Mouse (Mus musculus): ENCODE results near the gene Slamf7. TPM values are rescaled to one million over a fixed set of nuclear protein-coding genes. Genes with fewer than 3 reads are reported as not detected.

Slamf7 gene
- polyA plus RNA-seq, 1 experiment from 2014 or later: 5.7 TPM

GRCm38 (mm10) chr1:171606656-171607055, 46.2 kb downstream of the Slamf7 start:
- ATAC-seq (no peak), DNase-seq (no peak)
- H3K36me3 ChIP-seq (replicated peaks; ENCODE audit: insufficient read depth, low read length): no peaks in the 10 kb centered on the region
- no peak overlapping the region for H3K9ac ChIP-seq (replicated peaks)
- H3K4me1 ChIP-seq (ENCODE audit: insufficient read depth): no peaks in the 10 kb centered on the region
- no peak overlapping the region for H3K27ac ChIP-seq (ENCODE audit: low read depth)
- no peaks in the 10 kb centered on the region for H3K9me3 ChIP-seq (ENCODE audit: low read length)
- H3K27me3 ChIP-seq (ENCODE audit: insufficient read depth, low read length): no peaks in the 10 kb centered on the region
- peak overlapping the region; percentile 57 for H3K4me2 ChIP-seq (ENCODE audit: low read depth, low read length)
- WGBS (ENCODE audit: insufficient replicate concordance): 48% methylated on average over 3 of the region's 3 CpGs
- no peak for TF ChIP-seq CTCF (IDR thresholded peaks at IDR 0.05; ENCODE audit: low read depth)
- TF ChIP-seq EP300 (IDR thresholded peaks at IDR 0.05; ENCODE audit: low read depth): no peak
- H3K4me3 ChIP-seq (ENCODE audit: low read depth, low read length): peak overlapping the region; percentile 31

GRCm38 (mm10) chr1:171604686-171605085, 48.1 kb downstream of the Slamf7 start:
- H3K4me2 ChIP-seq (ENCODE audit: low read depth, low read length): no peak overlapping the region
- TF ChIP-seq EP300 (IDR thresholded peaks at IDR 0.05; ENCODE audit: low read depth): no peak
- no peak for TF ChIP-seq CTCF (IDR thresholded peaks at IDR 0.05; ENCODE audit: low read depth)
- no peaks in the 10 kb centered on the region for H3K27me3 ChIP-seq (ENCODE audit: insufficient read depth, low read length)
- 75% methylated on average over 3 of the region's 3 CpGs for WGBS (ENCODE audit: insufficient replicate concordance)
- no peaks in the 10 kb centered on the region for H3K36me3 ChIP-seq (replicated peaks; ENCODE audit: insufficient read depth, low read length)
- DNase-seq (no peak), ATAC-seq (no peak)
- no peak overlapping the region for H3K27ac ChIP-seq (ENCODE audit: low read depth)
- H3K4me1 ChIP-seq (ENCODE audit: insufficient read depth): no peaks in the 10 kb centered on the region
- no peak overlapping the region for H3K4me3 ChIP-seq (ENCODE audit: low read depth, low read length)
- H3K9ac ChIP-seq (replicated peaks): no peak overlapping the region
- H3K9me3 ChIP-seq (ENCODE audit: low read length): no peaks in the 10 kb centered on the region

GRCm38 (mm10) chr1:171584584-171584983, 68.3 kb downstream of the Slamf7 start:
- peak; percentile 70 for ATAC-seq
- H3K9ac ChIP-seq (replicated peaks): no peak overlapping the region
- DNase-seq: no peak

More at GRCm38 (mm10) chr1:171584584-171584983, 68.3 kb downstream of the Slamf7 start:
- H3K4me2 ChIP-seq (ENCODE audit: low read depth, low read length): no peak overlapping the region
- H3K9me3 ChIP-seq (ENCODE audit: low read length): no peaks in the 10 kb centered on the region
- H3K27ac ChIP-seq (ENCODE audit: low read depth): no peak overlapping the region
- no peaks in the 10 kb centered on the region for H3K36me3 ChIP-seq (replicated peaks; ENCODE audit: insufficient read depth, low read length)
- no peaks in the 10 kb centered on the region for H3K27me3 ChIP-seq (ENCODE audit: insufficient read depth, low read length)
- no peak overlapping the region for H3K4me3 ChIP-seq (ENCODE audit: low read depth, low read length)
- TF ChIP-seq CTCF (IDR thresholded peaks at IDR 0.05; ENCODE audit: low read depth): no peak
- TF ChIP-seq EP300 (IDR thresholded peaks at IDR 0.05; ENCODE audit: low read depth): peak; percentile 63; the same call in 1 of the 2 replicates
- 50% methylated on average over 2 of the region's 2 CpGs for WGBS (ENCODE audit: insufficient replicate concordance)
- H3K4me1 ChIP-seq (ENCODE audit: insufficient read depth): no peaks in the 10 kb centered on the region

Small RNA genes lying within 50 kb of the gene (microRNA-seq; reads per million reads assigned to microRNA genes)
- gene Mir7683: not detected

Other genes starting within 250 kb of the Slamf7 start
- gene Usf1, start 241.7 kb downstream of the Slamf7 start, polyA plus RNA-seq (2015; fragmentation: Nextera tagmentation; extraction: Ambion mirVana): 22.6 and 25.4 TPM in 2 replicates
- gene Tstd1, start 234.2 kb downstream of the Slamf7 start, polyA plus RNA-seq (2015; fragmentation: Nextera tagmentation; extraction: Ambion mirVana): 36.5 and 37.8 TPM in 2 replicates
- gene F11r, start 215.5 kb downstream of the Slamf7 start, polyA plus RNA-seq (2015; fragmentation: Nextera tagmentation; extraction: Ambion mirVana): 57.9 and 61.7 TPM in 2 replicates
- 8.4 and 8.9 TPM in 2 replicates for gene Alyref2, start 149.6 kb downstream of the Slamf7 start, polyA plus RNA-seq (2015; fragmentation: Nextera tagmentation; extraction: Ambion mirVana)
- not detected in 2 replicates for gene Itln1, start 117.7 kb downstream of the Slamf7 start, polyA plus RNA-seq (2015; fragmentation: Nextera tagmentation; extraction: Ambion mirVana)
- 0.85 and 1.1 TPM in 2 replicates for gene Cd244a, start 93.8 kb downstream of the Slamf7 start, polyA plus RNA-seq (2015; fragmentation: Nextera tagmentation; extraction: Ambion mirVana)
- gene Ly9, start 45.6 kb downstream of the Slamf7 start, polyA plus RNA-seq (2015; fragmentation: Nextera tagmentation; extraction: Ambion mirVana): 1.4 and 2.2 TPM in 2 replicates
- gene Cd48, start 29.0 kb upstream of the Slamf7 start, polyA plus RNA-seq (2015; fragmentation: Nextera tagmentation; extraction: Ambion mirVana): 17.2 and 17.9 TPM in 2 replicates
- 2.4 and 2.5 TPM in 2 replicates for gene Slamf1, start 114.1 kb upstream of the Slamf7 start, polyA plus RNA-seq (2015; fragmentation: Nextera tagmentation; extraction: Ambion mirVana)
- gene Cd84, start 186.7 kb upstream of the Slamf7 start, polyA plus RNA-seq (2015; fragmentation: Nextera tagmentation; extraction: Ambion mirVana): 10.8 and 11.2 TPM in 2 replicates
- gene Gm10521, start 242.6 kb upstream of the Slamf7 start, polyA plus RNA-seq (2015; fragmentation: Nextera tagmentation; extraction: Ambion mirVana): 0.07 TPM in 1 of 2 replicates, not detected in the other

Measured in liver, postnatal 0 days (tissue).